Mouse (Mus musculus): ENCODE measurements at regions not wholly inside any gene's neighbourhood (a gene's known extent, or its start where the extent isn't known, plus 50 kb on each side); places are given as distances from the start of the nearest gene placed in this dataset.

- Histone ChIP-seq H3K4me2 (no peak overlapping the region), H3K4me1 (peaks cover 14% of the 10 kb centered on the region), H3K27ac (replicated peaks) (peak overlapping the region; percentile 9; the same call in 1 of the 2 replicates), H3K9ac (replicated peaks) (no peak overlapping the region), H3K9me3 (replicated peaks) (no peaks in the 10 kb centered on the region), H3K4me3 (replicated peaks) (no peak overlapping the region), H3K36me3 (no peaks in the 10 kb centered on the region), H3K27me3 (replicated peaks) (no peaks in the 10 kb centered on the region)
- peak; percentile 73 for ATAC-seq (ENCODE audit: low FRiP score)
- 48% methylated on average over 11 of the region's 12 CpGs for WGBS
Observed at GRCm38 (mm10) chr15:57589404-57590377, 112.3 kb upstream of the Slc22a22 start.

GRCm38 (mm10) chr15:57585411-57585810 is 108.0 kb upstream of the Slc22a22 start:
- Histone ChIP-seq H3K27ac (replicated peaks) (no peak overlapping the region), H3K27me3 (replicated peaks) (no peaks in the 10 kb centered on the region), H3K9ac (replicated peaks) (no peak overlapping the region), H3K4me1 (peaks cover 12% of the 10 kb centered on the region), H3K36me3 (no peaks in the 10 kb centered on the region), H3K9me3 (replicated peaks) (no peaks in the 10 kb centered on the region), H3K4me3 (replicated peaks) (no peak overlapping the region), H3K4me2 (no peak overlapping the region)
- WGBS, result 64% methylated on average over 1 of the region's 1 CpGs
- no peak for ATAC-seq (ENCODE audit: low FRiP score)

GRCm38 (mm10) chr15:57584498-57584897 is 107.1 kb upstream of the Slc22a22 start:
- no peak for ATAC-seq (ENCODE audit: low FRiP score)
- 94% methylated on average over 11 of the region's 11 CpGs for WGBS
- Histone ChIP-seq H3K4me1 (peaks cover 2% of the 10 kb centered on the region; the same call in 1 of the 2 replicates), H3K27ac (replicated peaks) (no peak overlapping the region), H3K36me3 (no peaks in the 10 kb centered on the region), H3K27me3 (replicated peaks) (no peaks in the 10 kb centered on the region), H3K9me3 (replicated peaks) (no peaks in the 10 kb centered on the region), H3K4me2 (no peak overlapping the region), H3K9ac (replicated peaks) (no peak overlapping the region), H3K4me3 (replicated peaks) (no peak overlapping the region)

- Histone ChIP-seq H3K27me3 (replicated peaks) (no peaks in the 10 kb centered on the region), H3K9ac (replicated peaks) (no peak overlapping the region), H3K4me1 (no peaks in the 10 kb centered on the region), H3K4me3 (replicated peaks) (no peak overlapping the region), H3K4me2 (no peak overlapping the region), H3K36me3 (no peaks in the 10 kb centered on the region), H3K9me3 (replicated peaks) (no peaks in the 10 kb centered on the region), H3K27ac (replicated peaks) (no peak overlapping the region)
- no peak for ATAC-seq (ENCODE audit: low FRiP score)
Observed at GRCm38 (mm10) chr15:57581266-57581665, 103.8 kb upstream of the Slc22a22 start.

- no peak for ATAC-seq (ENCODE audit: low FRiP score)
- no peak overlapping the region for H3K27ac ChIP-seq (replicated peaks)
- no peaks in the 10 kb centered on the region for H3K36me3 ChIP-seq
- H3K4me2 ChIP-seq, result no peak overlapping the region
- H3K27me3 ChIP-seq (replicated peaks), result no peaks in the 10 kb centered on the region
- H3K4me1 ChIP-seq, result no peaks in the 10 kb centered on the region
- H3K4me3 ChIP-seq (replicated peaks), result no peak overlapping the region
- no peak overlapping the region for H3K9ac ChIP-seq (replicated peaks)
- 63% methylated on average over 2 of the region's 2 CpGs for WGBS
- no peaks in the 10 kb centered on the region for H3K9me3 ChIP-seq (replicated peaks)
Observed at GRCm38 (mm10) chr15:57578794-57579193, 101.4 kb upstream of the Slc22a22 start.

GRCm38 (mm10) chr15:57574080-57574618 is 96.7 kb upstream of the Slc22a22 start:
- ATAC-seq (ENCODE audit: low FRiP score), result no peak
- Histone ChIP-seq H3K27me3 (replicated peaks) (no peaks in the 10 kb centered on the region), H3K9ac (replicated peaks) (no peak overlapping the region), H3K36me3 (no peaks in the 10 kb centered on the region), H3K4me1 (peaks cover 4% of the 10 kb centered on the region; the same call in 1 of the 2 replicates), H3K4me2 (no peak overlapping the region), H3K27ac (replicated peaks) (no peak overlapping the region), H3K9me3 (replicated peaks) (no peaks in the 10 kb centered on the region), H3K4me3 (replicated peaks) (no peak overlapping the region)
- WGBS, result 50% methylated on average over 2 of the region's 2 CpGs

- no peak overlapping the region for H3K4me2 ChIP-seq
- H3K27me3 ChIP-seq (replicated peaks), result no peaks in the 10 kb centered on the region
- H3K36me3 ChIP-seq, result no peaks in the 10 kb centered on the region
- 62% methylated on average over 3 of the region's 3 CpGs for WGBS
- H3K9me3 ChIP-seq (replicated peaks), result no peaks in the 10 kb centered on the region
- no peak overlapping the region for H3K27ac ChIP-seq (replicated peaks)
- peaks cover 4% of the 10 kb centered on the region; the same call in 1 of the 2 replicates for H3K4me1 ChIP-seq
- 0 out of 2 replicates have a peak, but pooled peaks have one; percentile 21 for ATAC-seq (ENCODE audit: low FRiP score)
- H3K4me3 ChIP-seq (replicated peaks), result no peak overlapping the region
- no peak overlapping the region for H3K9ac ChIP-seq (replicated peaks)
Observed at GRCm38 (mm10) chr15:57572460-57572859, 95.0 kb upstream of the Slc22a22 start.

- Histone ChIP-seq H3K4me3 (replicated peaks) (no peak overlapping the region), H3K36me3 (no peaks in the 10 kb centered on the region), H3K27ac (replicated peaks) (no peak overlapping the region), H3K9me3 (replicated peaks) (no peaks in the 10 kb centered on the region), H3K9ac (replicated peaks) (no peak overlapping the region), H3K4me1 (peaks cover 4% of the 10 kb centered on the region; the same call in 1 of the 2 replicates), H3K4me2 (no peak overlapping the region), H3K27me3 (replicated peaks) (no peaks in the 10 kb centered on the region)
- 59% methylated on average over 5 of the region's 5 CpGs for WGBS
- ATAC-seq (ENCODE audit: low FRiP score), result no peak
Observed at GRCm38 (mm10) chr15:57568006-57568630, 90.7 kb upstream of the Slc22a22 start.

GRCm38 (mm10) chr15:57547154-57547553 is 69.7 kb upstream of the Slc22a22 start:
- Histone ChIP-seq H3K9ac (replicated peaks) (no peak overlapping the region), H3K4me2 (no peak overlapping the region), H3K27ac (replicated peaks) (no peak overlapping the region), H3K36me3 (no peaks in the 10 kb centered on the region), H3K4me3 (replicated peaks) (no peak overlapping the region), H3K4me1 (no peaks in the 10 kb centered on the region), H3K9me3 (replicated peaks) (no peaks in the 10 kb centered on the region), H3K27me3 (replicated peaks) (no peaks in the 10 kb centered on the region)
- 70% methylated on average over 2 of the region's 2 CpGs for WGBS
- no peak for ATAC-seq (ENCODE audit: low FRiP score)

GRCm38 (mm10) chr15:57545141-57545540 is 67.7 kb upstream of the Slc22a22 start:
- Histone ChIP-seq H3K9ac (replicated peaks) (no peak overlapping the region), H3K9me3 (replicated peaks) (no peaks in the 10 kb centered on the region), H3K27me3 (replicated peaks) (no peaks in the 10 kb centered on the region), H3K4me2 (no peak overlapping the region), H3K4me1 (no peaks in the 10 kb centered on the region), H3K4me3 (replicated peaks) (no peak overlapping the region), H3K36me3 (no peaks in the 10 kb centered on the region), H3K27ac (replicated peaks) (no peak overlapping the region)
- 73% methylated on average over 4 of the region's 4 CpGs for WGBS
- ATAC-seq (ENCODE audit: low FRiP score), result no peak

GRCm38 (mm10) chr15:57543985-57544384 is 66.6 kb upstream of the Slc22a22 start:
- WGBS, result 72% methylated on average over 3 of the region's 3 CpGs
- no peak overlapping the region for H3K4me3 ChIP-seq (replicated peaks)

More at GRCm38 (mm10) chr15:57543985-57544384, 66.6 kb upstream of the Slc22a22 start:
- H3K27ac ChIP-seq (replicated peaks), result no peak overlapping the region
- H3K4me1 ChIP-seq, result no peaks in the 10 kb centered on the region
- ATAC-seq (ENCODE audit: low FRiP score), result no peak
- no peak overlapping the region for H3K9ac ChIP-seq (replicated peaks)
- no peaks in the 10 kb centered on the region for H3K36me3 ChIP-seq
- no peaks in the 10 kb centered on the region for H3K27me3 ChIP-seq (replicated peaks)
- H3K9me3 ChIP-seq (replicated peaks), result no peaks in the 10 kb centered on the region
- H3K4me2 ChIP-seq, result no peak overlapping the region

Measured in neural tube, embryonic 15.5 days (tissue).